Mouse (Mus musculus) urinary bladder, postnatal 4 days (tissue): ENCODE measurements around the gene Tbck.

Experiments used
- DNase-seq, 2 experiments: peaks; one replicate each; pipeline ENCODE4 v3.0.0; 2021 to 2022; ENCODE audit warnings: low spot score in 2 of 2

Gene Tbck

GRCm38 (mm10) chr3:132683447-132684230 is at the start of gene Tbck:
Gene Tbck (plus strand): TSS chr3:132684144.
- peak; percentile 90 to 93 for DNase-seq

- DNase-seq = no peak
These were observed 46.9 kb upstream of the Tbck start for GRCm38 (mm10) chr3:132637080-132637479.

- no peak for DNase-seq
These were observed 39.9 kb upstream of the Tbck start for GRCm38 (mm10) chr3:132644071-132644470.

GRCm38 (mm10) chr3:132646814-132647213 is 37.1 kb upstream of the Tbck start:
- DNase-seq = no peak

GRCm38 (mm10) chr3:132649368-132649767 is 34.6 kb upstream of the Tbck start:
- DNase-seq = no peak

GRCm38 (mm10) chr3:132650191-132650590 is 33.8 kb upstream of the Tbck start:
- DNase-seq = no peak

GRCm38 (mm10) chr3:132651776-132652175 is 32.2 kb upstream of the Tbck start:
- peak in 1 of 2 experiments; percentile 26 for DNase-seq

- DNase-seq = no peak
These were observed 30.0 kb upstream of the Tbck start for GRCm38 (mm10) chr3:132653959-132654358.

GRCm38 (mm10) chr3:132655955-132656354 is 28.0 kb upstream of the Tbck start:
- no peak for DNase-seq

GRCm38 (mm10) chr3:132677494-132677893 is 6.5 kb upstream of the Tbck start:
- no peak for DNase-seq

- DNase-seq = no peak
These were observed 436 bp downstream of the Tbck start, which contains the start of gene Aimp1 for GRCm38 (mm10) chr3:132684231-132684928. Gene Aimp1 (minus strand): TSS chr3:132684370.

- no peak for DNase-seq
These were observed 17.4 kb downstream of the Tbck start for GRCm38 (mm10) chr3:132701368-132701767.

GRCm38 (mm10) chr3:132704216-132704615 is 20.3 kb downstream of the Tbck start:
- DNase-seq = no peak

GRCm38 (mm10) chr3:132706977-132707376 is 23.0 kb downstream of the Tbck start:
- no peak for DNase-seq

- no peak for DNase-seq
These were observed 30.0 kb downstream of the Tbck start for GRCm38 (mm10) chr3:132713913-132714312.

- DNase-seq = no peak
These were observed 33.4 kb downstream of the Tbck start for GRCm38 (mm10) chr3:132717316-132717715.

- no peak for DNase-seq
These were observed 40.4 kb downstream of the Tbck start for GRCm38 (mm10) chr3:132724326-132724725.

- DNase-seq = no peak
These were observed 60.6 kb downstream of the Tbck start for GRCm38 (mm10) chr3:132744287-132745146.

GRCm38 (mm10) chr3:132747036-132747435 is 63.1 kb downstream of the Tbck start:
- DNase-seq = no peak

GRCm38 (mm10) chr3:132747766-132748165 is 63.8 kb downstream of the Tbck start:
- no peak for DNase-seq

- no peak for DNase-seq
These were observed 64.8 kb downstream of the Tbck start for GRCm38 (mm10) chr3:132748750-132749149.

GRCm38 (mm10) chr3:132752772-132753171 is 68.8 kb downstream of the Tbck start:
- DNase-seq = no peak
